Mouse (Mus musculus) MEL (cell line): ENCODE measurements at regions not wholly inside any gene's neighbourhood (a gene's known extent, or its start where the extent isn't known, plus 50 kb on each side); places are given as distances from the start of the nearest gene placed in this dataset.

Experiments used
- DNase-seq: peaks from one replicate; pipeline ENCODE4 v3.0.0; 2011; ENCODE audit warnings: low read depth, low spot score
- H3K27ac ChIP-seq: 2 replicates; pipeline ENCODE4 v1.5.1; 2012; ENCODE audit warnings: low read depth, mild to moderate bottlenecking, control low read depth, low read length, moderate library complexity; ENCODE audit not compliant: control insufficient read depth
- H3K27me3 ChIP-seq, 2 experiments: fragments of 150-350 bp in 1 of 2; sonication (generic) in 1 of 2; 2 replicates each; pipeline ENCODE4 v1.6.1; 2012; ENCODE audit warnings: low read length in 2 of 2, mild to moderate bottlenecking in 2 of 2, improper control_type of control experiment in 1 of 2, moderate library complexity in 1 of 2; ENCODE audit not compliant: insufficient read depth in 2 of 2, control insufficient read depth in 1 of 2
- H3K36me3 ChIP-seq, 2 experiments: 2 replicates each; pipeline ENCODE4 v1.6.1; 2012 to 2014; ENCODE audit warnings: low read length in 2 of 2, improper control_type of control experiment in 1 of 2, inconsistent platforms in 1 of 2, mild to moderate bottlenecking in 1 of 2; ENCODE audit not compliant: insufficient read depth in 2 of 2, control insufficient read depth in 1 of 2
- H3K4me1 ChIP-seq, 2 experiments: fragments of 150-350 bp in 1 of 2; sonication (generic) in 1 of 2; 2 replicates each; pipeline ENCODE4 v1.6.1; 2012; ENCODE audit warnings: low read length in 2 of 2, improper control_type of control experiment in 1 of 2, mild to moderate bottlenecking in 1 of 2; ENCODE audit not compliant: insufficient read depth in 2 of 2, control insufficient read depth in 1 of 2
- H3K4me3 ChIP-seq, 2 experiments: fragments of 150-350 bp in 1 of 2; sonication (generic) in 1 of 2; 2 replicates each; pipeline ENCODE4 v1.5.1; 2012; ENCODE audit warnings: low read depth in 2 of 2, low read length in 2 of 2, mild to moderate bottlenecking in 2 of 2, moderate library complexity in 2 of 2, control low read depth in 1 of 2, improper control_type of control experiment in 1 of 2; ENCODE audit not compliant: control insufficient read depth in 1 of 2, insufficient read depth in 1 of 2
- H3K79me2 ChIP-seq: 2 replicates; pipeline ENCODE4 v1.6.1; 2012; ENCODE audit warnings: mild to moderate bottlenecking, low read length, moderate library complexity; ENCODE audit not compliant: control insufficient read depth, poor library complexity, insufficient read depth
- H3K9ac ChIP-seq: 2 replicates; pipeline ENCODE4 v1.6.1; 2012; ENCODE audit warnings: low read depth, mild to moderate bottlenecking, control low read depth, low read length, moderate library complexity; ENCODE audit not compliant: control insufficient read depth, poor library complexity, severe bottlenecking
- H3K9me3 ChIP-seq: fragments of 150-350 bp; sonication (generic); replicated peaks from 2 replicates; pipeline ENCODE4 v1.6.1; 2012; ENCODE audit warnings: mild to moderate bottlenecking, low read length, improper control_type of control experiment, moderate library complexity; ENCODE audit not compliant: insufficient read depth
- CTCF ChIP-seq, 3 experiments: IDR thresholded peaks in 2 of 3; conservative IDR thresholded peaks in 1 of 3; 2 replicates each; pipeline ENCODE4 v1.5.1; 2011 to 2012; ENCODE audit warnings: low read length in 3 of 3, low read depth in 2 of 3, mild to moderate bottlenecking in 2 of 3, improper control_type of control experiment in 1 of 3, inconsistent platforms in 1 of 3, mixed read lengths in 1 of 3, moderate library complexity in 1 of 3; ENCODE audit not compliant: control insufficient read depth in 1 of 3, insufficient read depth in 1 of 3, poor library complexity in 1 of 3, severe bottlenecking in 1 of 3
- ELF1 ChIP-seq: IDR thresholded peaks from 2 replicates; pipeline ENCODE4 v1.6.1; 2014; ENCODE audit warnings: low read depth, mild to moderate bottlenecking, inconsistent platforms, low read length, improper control_type of control experiment, moderate library complexity
- ETS1 ChIP-seq: IDR thresholded peaks from 2 replicates; pipeline ENCODE4 v1.6.1; 2012; ENCODE audit warnings: low read depth, mild to moderate bottlenecking, inconsistent platforms, low read length, improper control_type of control experiment, moderate library complexity
- GABPA ChIP-seq: IDR thresholded peaks from 2 replicates; pipeline ENCODE4 v1.6.1; 2012; ENCODE audit warnings: low read depth, mild to moderate bottlenecking, inconsistent platforms, low read length, improper control_type of control experiment, moderate library complexity
- JUND ChIP-seq: IDR thresholded peaks from 2 replicates; pipeline ENCODE4 v1.6.1; 2011; ENCODE audit warnings: low read depth, mild to moderate bottlenecking, improper control_type of control experiment, low read length
- KAT2A ChIP-seq: conservative IDR thresholded peaks from 2 replicates; pipeline ENCODE4 v1.6.1; 2012; ENCODE audit warnings: low read depth, low read length, improper control_type of control experiment, inconsistent platforms
- MAFK ChIP-seq: IDR thresholded peaks from 2 replicates; pipeline ENCODE4 v1.6.1; 2011; ENCODE audit warnings: low read depth, mild to moderate bottlenecking, low read length, improper control_type of control experiment, borderline replicate concordance
- MEF2A ChIP-seq: IDR thresholded peaks from 2 replicates; pipeline ENCODE4 v1.6.1; 2014; ENCODE audit warnings: low read depth, mild to moderate bottlenecking, inconsistent platforms, low read length, improper control_type of control experiment; ENCODE audit not compliant: poor library complexity, insufficient replicate concordance, severe bottlenecking; ENCODE audit errors: extremely low read depth
- MXI1 ChIP-seq: IDR thresholded peaks from 2 replicates; pipeline ENCODE4 v1.6.1; 2011; ENCODE audit warnings: mild to moderate bottlenecking, low read depth, low read length, improper control_type of control experiment
- NELFE ChIP-seq: IDR thresholded peaks from 2 replicates; pipeline ENCODE4 v1.6.1; 2011; ENCODE audit warnings: low read depth, low read length, improper control_type of control experiment
- NRF1 ChIP-seq: IDR thresholded peaks from 2 replicates; pipeline ENCODE4 v1.6.1; 2014; ENCODE audit warnings: low read depth, mild to moderate bottlenecking, inconsistent platforms, low read length, improper control_type of control experiment, moderate library complexity; ENCODE audit not compliant: poor library complexity, insufficient read depth, severe bottlenecking
- POLR2A ChIP-seq, 2 experiments: IDR thresholded peaks; 2 replicates each; pipeline ENCODE4 v1.6.1; 2011 to 2012; ENCODE audit warnings: low read length in 2 of 2, mild to moderate bottlenecking in 2 of 2, control low read depth in 1 of 2, improper control_type of control experiment in 1 of 2, low read depth in 1 of 2, moderate library complexity in 1 of 2; ENCODE audit not compliant: control insufficient read depth in 1 of 2, insufficient read depth in 1 of 2, poor library complexity in 1 of 2
- POLR2AphosphoS2 ChIP-seq: IDR thresholded peaks from 2 replicates; pipeline ENCODE4 v1.6.1; 2011; ENCODE audit warnings: low read length, improper control_type of control experiment
- SIN3A ChIP-seq: IDR thresholded peaks from 2 replicates; pipeline ENCODE4 v1.6.1; 2012; ENCODE audit warnings: low read length, improper control_type of control experiment, inconsistent platforms
- TBP ChIP-seq: IDR thresholded peaks from 2 replicates; pipeline ENCODE4 v1.8.0; 2011; ENCODE audit warnings: low read depth, low read length, improper control_type of control experiment
- USF2 ChIP-seq, 2 experiments: IDR thresholded peaks; 2 replicates each; pipeline ENCODE4 v1.6.1; 2011 to 2012; ENCODE audit warnings: improper control_type of control experiment in 2 of 2, low read length in 2 of 2, borderline replicate concordance in 1 of 2, inconsistent platforms in 1 of 2, low read depth in 1 of 2, mild to moderate bottlenecking in 1 of 2; ENCODE audit not compliant: insufficient read depth in 1 of 2

GRCm38 (mm10) chr13:112183996-112184395, 104.3 kb upstream of the Ankrd55 start:
- no peak overlapping the region for H3K27ac ChIP-seq
- H3K9me3 ChIP-seq: no peaks in the 10 kb centered on the region
- H3K79me2 ChIP-seq: no peaks in the 10 kb centered on the region
- no peak overlapping the region for H3K9ac ChIP-seq
- no peak overlapping the region for H3K4me3 ChIP-seq
- DNase-seq: no peak
- no peaks in the 10 kb centered on the region for H3K4me1 ChIP-seq
- no peak for TF ChIP-seq MAFK
- TF ChIP-seq ETS1: no peak
- H3K36me3 ChIP-seq: no peaks in the 10 kb centered on the region
- H3K27me3 ChIP-seq: peaks cover 0 to 1% of the 10 kb centered on the region in 2 experiments; a peak in 1 of 4 replicates

- Histone ChIP-seq H3K9ac (no peak overlapping the region), H3K27ac (no peak overlapping the region), H3K4me1 (no peaks in the 10 kb centered on the region), H3K27me3 (no peaks in the 10 kb centered on the region), H3K36me3 (no peaks in the 10 kb centered on the region), H3K4me3 (no peak overlapping the region), H3K79me2 (no peaks in the 10 kb centered on the region), H3K9me3 (no peaks in the 10 kb centered on the region)
- no peak for DNase-seq
- TF ChIP-seq USF2 (IDR thresholded peaks at IDR 0.05; ENCODE audit: borderline replicate concordance in 1 of 2, insufficient read depth in 1 of 2, low read depth in 1 of 2, low read length in 2 of 2) (no peak), KAT2A (no peak), MEF2A (no peak), ETS1 (no peak), TBP (no peak), SIN3A (no peak), POLR2A (IDR thresholded peaks at IDR 0.05; ENCODE audit: control insufficient read depth in 1 of 2, insufficient read depth in 1 of 2, low read depth in 1 of 2, low read length in 2 of 2, poor library complexity in 1 of 2) (no peak), JUND (no peak), CTCF (IDR thresholded peaks at IDR 0.05 in 2 of 3, conservative IDR thresholded peaks at IDR 0.05 in 1 of 3; ENCODE audit: control insufficient read depth in 1 of 3, insufficient read depth in 1 of 3, low read depth in 2 of 3, low read length in 3 of 3, poor library complexity in 1 of 3, severe bottlenecking in 1 of 3) (no peak), POLR2AphosphoS2 (no peak), MXI1 (no peak), GABPA (no peak), NELFE (no peak), NRF1 (no peak), ELF1 (no peak)
These were observed 103.1 kb upstream of the Ankrd55 start for GRCm38 (mm10) chr13:112185116-112185515.
